Mouse (Mus musculus): ENCODE measurements at regions not wholly inside any gene's neighbourhood (a gene's known extent, or its start where the extent isn't known, plus 50 kb on each side); places are given as distances from the start of the nearest gene placed in this dataset.

GRCm38 (mm10) chr7:145067366-145067765, 127.6 kb upstream of the Ccnd1 start:
- TF ChIP-seq CTCF (IDR thresholded peaks at IDR 0.05; ENCODE audit: low read depth) (no peak), EP300 (IDR thresholded peaks at IDR 0.05; ENCODE audit: low read depth) (no peak)

All from liver, postnatal 0 days (tissue).